Mouse (Mus musculus) gastrocnemius, postnatal 25 days (tissue): ENCODE data around the gene Zfp879. TPM values are rescaled to one million over a fixed set of nuclear protein-coding genes. Genes with fewer than 3 reads are reported as not detected.

Source experiments
- DNase-seq: peaks from one replicate; pipeline ENCODE4 v3.0.0; 2022
- long read RNA-seq, 2 experiments: library from polyadenylated mRNA; stranded (forward); transcript quantifications; one replicate each; pipeline ENCODE4 v2.0.0; 2021
- total RNA-seq, 2 experiments: library from RNA; stranded (reverse); gene quantifications; 1 replicate in 1 of 2; 2 replicates in 1 of 2; pipeline ENCODE4 v1.2.3; 2021

Gene Zfp879
- total RNA-seq, result 1 to 10 TPM; 1.6 to 1.8 TPM
- long read RNA-seq, experiment 1, partial matches to known transcripts, result 0 of 1 reads
- long read RNA-seq, experiment 1, other reads (novel, unspliced or antisense), result 1 of 1 reads
- long read RNA-seq, experiment 2, partial matches to known transcripts, result 0 of 1 reads
- long read RNA-seq, experiment 2, other reads (novel, unspliced or antisense), result 1 of 1 reads

- DNase-seq, result peak; percentile 80
Observed at GRCm38 (mm10) chr11:50841023-50841735, at the start of gene Zfp879. Gene Zfp879, minus strand, starts transcription at chr11:50841552.

GRCm38 (mm10) chr11:50887390-50888128 lies 46.2 kb upstream of the Zfp879 start, which contains the start of gene Zfp454:
Gene Zfp454, minus strand, starts transcription at chr11:50887651.
- DNase-seq, result peak; percentile 84

DNA sequence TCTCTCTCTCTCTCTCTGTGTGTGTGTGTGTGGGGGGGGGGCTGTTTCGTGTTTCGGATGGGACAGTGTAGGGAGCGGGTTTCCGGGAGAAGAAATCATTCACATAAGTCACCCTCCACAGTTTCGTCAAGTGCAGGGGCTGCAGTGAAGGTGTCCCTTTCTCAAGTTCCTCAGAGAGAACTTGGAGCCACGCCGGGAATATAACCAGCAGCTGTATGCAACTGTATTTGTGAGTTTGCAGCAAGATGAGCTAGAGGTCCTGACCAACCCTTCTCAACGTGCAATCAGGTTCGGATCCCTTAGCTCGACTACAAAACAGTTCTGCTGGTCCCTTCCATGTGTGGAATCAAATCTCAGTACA lies 45.6 kb upstream of the Zfp879 start:
- DNase-seq, result no peak

DNA sequence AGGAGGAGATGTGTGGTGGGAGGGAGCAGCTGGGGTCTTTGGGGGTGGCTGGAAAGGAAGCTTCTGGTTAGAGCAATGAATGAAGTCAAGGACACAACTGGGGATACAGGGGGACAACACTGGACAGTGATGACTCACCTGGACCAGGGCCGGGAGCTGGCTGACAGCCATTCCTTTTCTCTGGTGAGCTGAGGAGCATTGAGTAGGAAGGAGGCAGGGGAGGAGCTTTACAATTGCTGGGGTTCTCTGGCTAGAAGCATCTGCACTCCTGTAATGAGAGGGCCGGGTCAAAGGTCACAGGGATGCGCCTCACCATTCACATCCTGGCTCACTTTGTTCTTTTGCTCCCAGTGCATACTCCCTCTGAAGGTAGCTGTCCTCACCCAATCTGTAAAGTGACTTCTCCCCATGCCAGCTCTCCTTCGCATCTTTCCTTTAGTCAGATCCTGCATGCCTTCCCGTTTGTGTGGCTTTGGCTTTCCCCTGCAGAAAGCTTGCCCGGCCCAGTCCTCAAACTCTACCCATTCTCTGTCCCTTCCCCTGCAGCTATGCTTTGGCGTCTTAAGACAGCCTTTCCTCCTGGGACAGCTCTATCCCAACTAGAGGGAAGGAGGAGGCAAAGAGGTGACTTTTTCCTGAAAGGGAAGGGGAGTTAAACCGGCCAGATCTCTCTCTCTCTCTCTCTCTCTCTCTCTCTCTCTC lies 45.0 kb upstream of the Zfp879 start:
- no peak for DNase-seq

GRCm38 (mm10) chr11:50883756-50884155 lies 42.4 kb upstream of the Zfp879 start:
- DNase-seq, result no peak

- DNase-seq, result no peak
Observed at GRCm38 (mm10) chr11:50878641-50879040, 37.3 kb upstream of the Zfp879 start.

DNA sequence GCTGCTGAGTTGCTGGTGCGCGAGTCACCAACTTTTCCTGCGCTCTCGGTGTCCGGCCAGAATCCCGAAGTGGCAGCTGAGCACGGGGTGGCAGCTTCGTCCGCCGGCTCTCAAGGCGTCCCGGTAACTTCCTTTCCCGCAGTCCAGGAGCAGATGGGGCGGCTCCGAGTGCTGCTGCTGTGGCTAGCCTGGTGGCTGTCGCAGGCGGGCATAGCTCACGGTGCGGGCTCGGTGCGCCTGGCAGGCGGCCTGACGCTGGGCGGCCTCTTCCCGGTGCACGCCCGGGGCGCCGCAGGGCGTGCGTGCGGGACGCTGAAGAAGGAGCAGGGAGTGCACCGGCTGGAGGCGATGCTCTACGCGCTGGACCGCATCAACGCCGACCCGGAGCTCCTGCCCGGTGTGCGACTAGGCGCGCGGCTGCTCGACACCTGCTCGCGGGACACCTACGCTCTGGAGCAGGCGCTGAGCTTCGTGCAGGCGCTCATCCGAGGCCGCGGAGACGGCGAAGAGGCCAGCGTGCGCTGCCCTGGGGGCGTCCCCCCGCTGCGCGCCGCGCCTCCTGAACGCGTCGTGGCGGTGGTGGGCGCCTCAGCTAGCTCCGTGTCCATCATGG lies 9.7 kb upstream of the Zfp879 start:
- no peak for DNase-seq

DNA sequence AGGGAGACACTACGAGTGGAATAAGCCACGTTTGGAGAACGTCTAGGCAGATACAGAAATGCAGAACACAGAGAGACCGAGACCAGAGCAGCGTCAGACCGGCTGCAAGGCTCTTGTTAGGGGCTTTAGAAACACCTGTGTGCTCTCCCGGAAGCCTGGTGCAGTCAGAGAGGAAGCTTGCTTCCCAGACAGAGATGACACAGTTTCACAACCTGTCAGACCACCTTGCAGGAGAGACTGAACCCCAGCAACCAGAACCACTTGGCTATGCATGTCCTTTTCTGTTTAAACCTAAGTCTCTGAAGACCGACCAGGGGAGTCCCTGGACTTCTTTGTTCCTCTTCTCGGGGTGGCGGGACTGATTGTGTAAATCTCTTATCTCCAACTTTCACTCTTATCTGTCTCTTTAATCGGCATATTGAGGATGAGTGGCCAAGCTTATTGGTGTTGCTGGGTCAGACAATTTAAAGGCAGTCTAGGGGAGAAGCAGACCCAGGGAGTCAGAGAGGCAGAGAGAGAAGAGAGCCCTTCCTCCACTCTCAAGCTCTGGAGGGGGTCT lies 8.9 kb upstream of the Zfp879 start, which contains the start of gene Grm6:
Gene Grm6, plus strand, starts transcription at position 509 of the 559 bp plus-strand sequence.
- DNase-seq, result no peak

DNA sequence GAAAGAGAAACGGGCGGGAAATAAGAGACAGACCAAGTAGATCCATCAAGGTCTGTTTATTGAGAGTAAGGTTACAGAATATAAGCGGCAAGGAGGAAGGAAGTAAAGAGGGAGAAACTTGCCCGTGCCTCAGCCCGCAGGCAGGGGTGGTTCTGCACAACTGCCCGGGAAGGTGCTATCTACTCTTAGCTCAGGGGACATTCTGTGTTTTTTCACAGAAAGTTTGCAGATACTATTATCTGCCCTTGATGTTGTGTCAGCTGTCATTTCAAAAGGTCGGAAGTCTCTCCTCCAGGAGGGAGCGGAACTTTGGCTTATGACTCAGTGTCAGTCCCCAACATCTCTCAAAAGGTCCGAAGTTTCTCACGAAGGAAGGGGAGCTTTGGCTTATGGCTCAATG lies 8.0 kb upstream of the Zfp879 start:
- DNase-seq, result no peak

- no peak for DNase-seq
Observed at GRCm38 (mm10) chr11:50848520-50849137, 7.3 kb upstream of the Zfp879 start.

- DNase-seq, result no peak
Observed at GRCm38 (mm10) chr11:50847047-50847446, 5.7 kb upstream of the Zfp879 start.

GRCm38 (mm10) chr11:50845951-50846350 lies 4.6 kb upstream of the Zfp879 start:
- DNase-seq, result no peak

GRCm38 (mm10) chr11:50835727-50836126 lies 5.6 kb downstream of the Zfp879 start:
- DNase-seq, result no peak

GRCm38 (mm10) chr11:50827010-50827953 lies 14.1 kb downstream of the Zfp879 start, which contains the start of gene Zfp354c:
Gene Zfp354c, minus strand, starts transcription at chr11:50827724.
- peak; percentile 85 for DNase-seq

- DNase-seq, result no peak
Observed at GRCm38 (mm10) chr11:50826214-50826613, 15.1 kb downstream of the Zfp879 start.

GRCm38 (mm10) chr11:50814233-50814632 lies 27.1 kb downstream of the Zfp879 start:
- no peak for DNase-seq

DNA sequence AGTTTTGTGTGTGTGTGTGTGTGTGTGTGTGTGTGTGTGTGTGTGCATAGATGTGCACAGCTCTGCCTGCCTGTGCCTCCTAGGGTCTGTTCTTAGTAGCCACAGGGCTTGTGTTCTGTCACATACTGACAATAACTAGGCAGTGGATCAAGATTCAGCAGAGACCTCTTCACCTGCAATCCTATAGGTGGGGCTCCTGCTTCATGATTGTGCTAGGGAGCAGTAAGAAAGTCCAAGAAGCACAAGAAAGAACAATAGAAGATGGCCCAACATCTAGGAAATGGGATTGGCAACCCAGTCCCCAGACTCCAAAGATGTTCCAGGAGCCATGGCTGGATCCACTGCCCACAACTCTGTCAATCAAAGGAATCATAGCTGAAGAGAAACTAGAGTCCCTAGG lies 42.5 kb downstream of the Zfp879 start:
- no peak for DNase-seq

- DNase-seq, result no peak
Observed at GRCm38 (mm10) chr11:50797674-50798073, 43.7 kb downstream of the Zfp879 start.
